Mouse (Mus musculus): ENCODE data around the gene Pde9a. TPM values are rescaled to one million over a fixed set of nuclear protein-coding genes. Genes with fewer than 3 reads are reported as not detected.

Pde9a gene
- total RNA-seq, 2 experiments from 2014 or later = 0.29 TPM; not detected in 1

GRCm38 (mm10) chr17:31503936-31504335 lies 117.9 kb downstream of the Pde9a start:
- ATAC-seq (ENCODE audit: poor library complexity, severe bottlenecking) = no peak

DNA sequence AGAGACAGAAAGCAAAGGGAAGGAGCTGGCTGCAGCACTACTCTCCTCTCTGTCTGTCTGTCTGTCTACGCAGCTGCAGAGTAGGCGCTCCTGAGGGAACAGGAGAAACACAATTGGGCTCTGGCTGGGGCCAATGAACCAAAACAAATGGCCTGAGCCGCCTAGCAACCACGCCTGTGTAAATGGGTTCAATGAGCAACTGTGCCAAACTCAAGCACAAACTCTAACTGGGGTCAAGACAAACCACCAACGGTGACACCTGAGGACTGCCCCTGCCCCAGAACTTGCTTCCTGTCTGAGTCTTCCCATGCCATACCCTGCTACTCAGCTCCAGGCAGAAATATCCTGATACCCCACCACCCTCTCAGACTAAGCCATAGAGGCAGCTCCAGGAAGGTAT lies 119.0 kb downstream of the Pde9a start:
- no peak for ATAC-seq (ENCODE audit: poor library complexity, severe bottlenecking)

GRCm38 (mm10) chr17:31506282-31506681 lies 120.3 kb downstream of the Pde9a start:
- no peak for ATAC-seq (ENCODE audit: poor library complexity, severe bottlenecking)

DNA sequence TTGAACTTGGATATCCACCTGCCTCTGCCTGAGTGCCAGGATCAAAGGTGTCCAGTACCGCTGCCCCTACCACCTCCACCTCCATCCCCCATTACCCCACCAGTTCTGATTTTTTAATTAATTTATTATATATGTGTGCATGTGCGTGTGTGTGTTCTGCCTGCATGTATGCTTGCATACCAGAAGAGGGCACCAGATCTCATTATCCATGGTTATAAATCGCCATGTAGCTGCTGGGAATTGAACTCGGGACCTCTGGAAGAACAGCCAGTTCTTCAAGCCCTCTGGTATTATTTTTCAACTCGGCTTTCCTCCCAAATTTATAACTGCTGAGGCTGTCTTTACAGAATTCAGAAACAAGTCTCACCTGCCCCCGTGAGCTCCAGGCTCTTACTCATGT lies 124.9 kb downstream of the Pde9a start:
- ATAC-seq (ENCODE audit: poor library complexity, severe bottlenecking) = no peak

- peak; percentile 99 for ATAC-seq (ENCODE audit: poor library complexity, severe bottlenecking)
These were observed 125.9 kb downstream of the Pde9a start for GRCm38 (mm10) chr17:31511792-31512495.

GRCm38 (mm10) chr17:31512593-31512992 lies 126.6 kb downstream of the Pde9a start:
- ATAC-seq (ENCODE audit: poor library complexity, severe bottlenecking) = 0 out of 2 replicates have a peak, but pooled peaks have one; percentile 11

DNA sequence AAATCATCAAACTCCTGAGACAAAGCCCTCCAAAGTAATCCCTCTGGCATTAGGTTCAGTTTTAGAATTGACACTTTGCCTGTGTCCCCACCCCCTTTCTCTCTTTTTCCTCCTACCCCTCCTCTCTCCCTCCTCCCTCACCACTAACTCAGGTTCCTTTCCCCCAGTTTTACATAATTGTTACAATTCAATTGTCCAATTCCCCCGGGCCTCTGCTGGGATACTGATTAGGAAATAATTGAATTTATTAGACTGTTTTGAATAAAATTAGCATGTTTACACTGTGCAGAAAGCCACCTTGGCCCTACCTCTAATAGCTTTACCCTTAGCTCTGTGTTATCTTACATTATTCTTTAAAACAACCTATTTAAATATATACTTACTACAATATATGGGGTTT lies 128.7 kb downstream of the Pde9a start:
- ATAC-seq (ENCODE audit: poor library complexity, severe bottlenecking) = no peak

GRCm38 (mm10) chr17:31519344-31519945 lies 133.4 kb downstream of the Pde9a start:
- peak; percentile 47 for ATAC-seq (ENCODE audit: poor library complexity, severe bottlenecking)

DNA sequence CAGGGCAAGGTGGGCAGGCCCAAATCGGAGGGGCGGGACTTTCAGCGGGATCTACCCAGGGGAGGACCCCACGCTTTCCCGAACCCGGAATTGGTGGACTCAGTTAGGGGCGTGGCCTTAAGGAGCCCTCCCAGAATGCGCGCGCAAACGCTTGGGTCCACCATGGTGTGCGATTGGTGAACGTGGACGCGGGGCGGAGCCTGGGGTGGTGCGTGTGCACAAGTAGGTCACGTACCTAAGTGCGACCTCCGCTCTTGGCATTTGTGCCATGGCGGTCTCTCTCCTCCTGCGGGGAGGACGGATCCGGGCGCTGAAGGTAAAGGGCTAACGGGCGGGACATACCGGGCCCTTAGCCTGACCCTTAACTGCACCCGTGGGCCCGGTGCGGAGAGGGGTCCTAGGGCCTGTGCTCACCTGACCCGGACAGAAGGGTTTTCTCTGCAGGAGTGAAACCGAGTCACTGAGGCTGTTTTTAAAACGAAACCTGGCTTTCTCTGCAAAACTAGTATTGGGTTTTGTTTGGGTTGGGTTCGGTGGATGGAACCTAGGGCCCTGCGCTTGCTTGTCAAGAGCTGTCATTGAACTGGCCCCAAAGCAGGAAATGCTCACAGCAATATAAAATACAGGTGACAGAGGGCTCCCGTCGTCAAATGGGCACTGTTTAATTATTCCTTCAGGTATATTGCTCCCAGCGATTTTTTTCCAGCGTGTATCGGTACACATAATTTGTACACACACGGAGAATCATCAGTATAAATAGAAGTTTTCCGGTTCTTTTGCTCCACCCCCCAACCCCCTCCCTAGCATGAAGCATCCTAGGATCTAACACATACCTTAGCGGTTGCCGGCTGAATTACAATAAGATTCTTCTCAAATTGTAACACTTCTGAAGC lies 134.2 kb downstream of the Pde9a start, which contains the start of the genes Wdr4 and Ndufv3:
Gene Wdr4 (minus strand): TSS at position 35 of the 893 bp plus-strand sequence.
Gene Ndufv3 (plus strand): TSS at position 170 of the 893 bp plus-strand sequence.
- peak; percentile 92 for ATAC-seq (ENCODE audit: poor library complexity, severe bottlenecking)

DNA sequence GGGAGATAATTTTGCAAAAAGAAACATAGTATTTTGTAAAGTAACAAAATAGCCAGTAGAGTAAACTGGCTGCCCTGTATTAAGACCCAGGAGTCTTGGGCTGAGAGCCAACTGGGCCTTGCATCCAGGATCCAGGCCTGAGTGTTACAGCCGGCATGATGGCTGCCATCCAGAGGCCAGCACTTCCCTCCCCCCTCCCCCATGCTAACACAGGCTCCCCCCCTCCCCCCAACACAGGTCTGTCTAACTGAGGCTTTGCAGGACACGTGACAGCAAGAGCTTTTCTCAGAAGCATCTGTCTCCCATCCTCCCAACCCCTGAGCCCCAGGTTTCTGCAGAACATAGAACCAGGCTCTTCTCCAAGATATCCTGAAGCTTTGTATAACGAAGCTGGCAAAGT lies 134.9 kb downstream of the Pde9a start:
- ATAC-seq (ENCODE audit: poor library complexity, severe bottlenecking) = no peak

DNA sequence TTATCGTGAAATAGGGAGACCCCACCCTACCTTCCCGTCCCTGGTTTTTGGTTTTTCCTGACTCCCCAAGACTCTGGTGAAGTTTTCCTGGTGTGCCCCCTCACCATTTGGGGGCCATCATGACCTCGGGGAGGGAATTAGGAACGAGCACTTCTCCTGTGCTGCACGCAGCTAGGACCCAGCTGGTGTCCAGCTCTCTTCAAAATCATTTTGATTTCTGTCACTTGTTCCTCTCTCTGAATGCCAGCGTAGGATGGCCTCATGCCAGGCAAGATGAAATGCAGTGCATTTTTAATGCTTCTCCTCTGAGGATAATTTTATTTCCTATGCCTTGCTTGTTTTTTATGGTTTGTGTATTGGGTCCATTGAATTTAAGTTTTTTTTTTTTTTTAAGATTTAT lies 135.9 kb downstream of the Pde9a start:
- no peak for ATAC-seq (ENCODE audit: poor library complexity, severe bottlenecking)

- ATAC-seq (ENCODE audit: poor library complexity, severe bottlenecking) = no peak
These were observed 139.1 kb downstream of the Pde9a start for GRCm38 (mm10) chr17:31525114-31525513.

- ATAC-seq (ENCODE audit: poor library complexity, severe bottlenecking) = no peak
These were observed 139.8 kb downstream of the Pde9a start for GRCm38 (mm10) chr17:31525816-31526215.

Other genes starting within 250 kb of the Pde9a start
- gene Tff2, start 241.9 kb upstream of the Pde9a start, total RNA-seq (2015) = not detected in 2 replicates
- not detected in 2 replicates for gene Tff2, start 241.9 kb upstream of the Pde9a start, total RNA-seq (2017)
- gene Tff1, start 220.9 kb upstream of the Pde9a start, total RNA-seq (2015) = not detected in 2 replicates
- gene Tff1, start 220.9 kb upstream of the Pde9a start, total RNA-seq (2017) = not detected in 2 replicates
- 0.23 and 0.56 TPM in 2 replicates for gene Tmprss3, start 187.2 kb upstream of the Pde9a start, total RNA-seq (2015)
- 0.16 and 0.26 TPM in 2 replicates for gene Tmprss3, start 187.2 kb upstream of the Pde9a start, total RNA-seq (2017)
- gene Ubash3a, start 178.3 kb upstream of the Pde9a start, total RNA-seq (2015) = 2.6 and 6.2 TPM in 2 replicates
- gene Ubash3a, start 178.3 kb upstream of the Pde9a start, total RNA-seq (2017) = 3.9 and 5.0 TPM in 2 replicates
- gene Rsph1, start 108.8 kb upstream of the Pde9a start, total RNA-seq (2015) = 0.36 TPM in 2 replicates
- 0.66 and 1.1 TPM in 2 replicates for gene Rsph1, start 108.8 kb upstream of the Pde9a start, total RNA-seq (2017)
- 6.3 and 8.1 TPM in 2 replicates for gene Slc37a1, start 99.4 kb upstream of the Pde9a start, total RNA-seq (2015)
- 3.9 and 10.6 TPM in 2 replicates for gene Slc37a1, start 99.4 kb upstream of the Pde9a start, total RNA-seq (2017)
- 2.8 and 3.4 TPM in 2 replicates for gene Wdr4, start 133.8 kb downstream of the Pde9a start, total RNA-seq (2015)
- 3.7 and 7.3 TPM in 2 replicates for gene Wdr4, start 133.8 kb downstream of the Pde9a start, total RNA-seq (2017)
- gene Ndufv3, start 133.9 kb downstream of the Pde9a start, total RNA-seq (2015) = 92.8 and 95.7 TPM in 2 replicates
- gene Ndufv3, start 133.9 kb downstream of the Pde9a start, total RNA-seq (2017) = 215 and 217 TPM in 2 replicates
- gene Pknox1, start 178.5 kb downstream of the Pde9a start, total RNA-seq (2015) = 19.5 and 20.8 TPM in 2 replicates
- 24.7 and 33.1 TPM in 2 replicates for gene Pknox1, start 178.5 kb downstream of the Pde9a start, total RNA-seq (2017)